Mouse (Mus musculus): Measurements from ENCODE around the gene Fbxl5.

Fbxl5 gene

DNA sequence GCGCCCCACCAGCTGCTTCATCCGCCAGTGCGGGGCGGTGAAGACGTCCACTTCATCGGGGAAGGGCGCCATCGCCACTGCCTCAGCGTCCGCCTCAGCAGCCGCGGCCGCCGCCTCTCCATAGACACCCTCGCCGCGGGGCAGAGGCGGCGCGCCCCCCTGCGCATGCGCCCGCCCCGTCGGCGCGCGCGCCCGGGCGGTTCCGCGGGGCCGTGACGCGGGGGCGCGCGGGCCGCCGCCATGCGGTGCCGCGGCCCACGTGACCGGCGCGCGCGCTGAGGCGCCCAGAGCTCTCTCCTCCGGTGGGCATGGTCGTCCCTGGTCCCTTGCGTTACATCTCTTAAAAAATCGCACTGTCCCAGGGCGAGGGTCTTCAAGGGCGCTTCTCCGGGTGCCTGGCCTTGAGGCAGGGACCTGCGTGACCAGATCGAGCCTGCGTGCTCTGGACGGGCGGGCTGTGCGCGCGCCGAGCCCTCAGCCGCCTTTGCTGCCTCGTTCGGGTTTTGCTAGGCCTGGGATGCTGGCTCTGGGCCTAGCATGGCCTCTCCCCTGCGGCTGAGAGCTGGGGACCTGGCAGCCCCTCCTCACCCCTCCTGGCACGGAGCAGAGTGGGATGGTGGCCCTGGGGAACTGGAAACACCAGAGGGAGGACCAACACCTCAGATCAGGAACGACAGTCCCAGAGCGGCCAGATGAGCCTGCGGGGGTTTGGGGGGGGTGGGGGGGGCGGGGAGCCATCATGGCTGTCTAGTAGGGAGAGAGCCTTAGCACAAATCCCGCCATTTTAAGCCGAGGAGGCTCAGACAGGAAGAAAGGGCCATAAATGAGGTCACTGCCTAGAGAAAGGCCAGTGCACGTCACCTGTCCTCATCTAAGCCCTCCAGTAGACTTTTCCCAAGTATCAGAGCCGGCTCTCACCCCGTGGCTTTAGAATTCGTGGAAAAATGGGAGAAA, 39.2 kb downstream of the Fbxl5 start:
- peak; percentile 72 for DNase-seq (ENCODE audit: low read depth)

DNA sequence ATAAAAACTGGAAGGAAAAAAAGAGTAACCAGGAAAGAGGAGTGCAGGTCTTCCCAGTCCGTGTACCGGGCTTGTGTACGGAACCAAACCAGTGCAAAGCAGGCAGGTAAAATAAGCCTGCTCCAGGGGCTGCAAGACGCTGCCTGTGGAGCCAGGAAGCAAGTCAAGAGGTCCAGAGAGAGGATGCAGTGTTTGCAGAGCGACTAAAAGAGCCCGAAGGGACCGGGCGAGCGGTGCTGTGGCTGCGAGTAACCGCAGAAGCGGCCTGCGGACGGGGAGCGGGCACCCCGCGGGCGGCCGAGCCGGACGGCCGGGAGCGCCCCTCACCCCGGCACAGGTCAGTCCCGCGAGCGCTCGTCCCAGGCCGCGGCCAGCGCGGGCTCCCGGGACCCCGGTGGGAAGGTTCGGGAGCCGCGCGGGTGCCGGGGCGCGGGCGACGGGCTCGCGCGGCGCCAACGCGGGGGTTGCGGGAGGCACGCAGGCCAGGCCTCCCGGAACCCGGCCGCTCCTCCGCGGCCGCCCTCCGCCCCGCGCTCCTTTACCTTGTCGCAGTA, 39.9 kb downstream of the Fbxl5 start:
- peak; percentile 44 for DNase-seq (ENCODE audit: low read depth)

DNA sequence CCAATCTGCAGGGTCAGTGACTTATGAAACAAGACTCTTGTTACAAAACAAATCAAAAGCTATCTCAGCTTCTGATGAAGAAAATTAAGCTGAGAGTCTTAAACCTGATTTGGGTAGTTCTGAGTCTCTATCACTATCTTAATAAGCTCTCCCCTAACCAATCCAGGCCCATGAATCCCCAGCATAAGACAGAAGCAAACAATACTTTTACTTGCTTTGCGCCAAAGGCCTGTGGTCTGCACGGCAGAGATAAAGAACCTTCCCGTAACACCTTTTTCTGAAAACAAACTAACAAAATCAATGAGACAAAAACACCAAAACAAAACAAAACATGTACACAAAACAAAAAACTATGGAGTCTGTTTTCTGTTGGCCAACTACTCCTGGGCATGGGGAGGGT, 42.9 kb downstream of the Fbxl5 start:
- DNase-seq (ENCODE audit: low read depth): no peak

DNA sequence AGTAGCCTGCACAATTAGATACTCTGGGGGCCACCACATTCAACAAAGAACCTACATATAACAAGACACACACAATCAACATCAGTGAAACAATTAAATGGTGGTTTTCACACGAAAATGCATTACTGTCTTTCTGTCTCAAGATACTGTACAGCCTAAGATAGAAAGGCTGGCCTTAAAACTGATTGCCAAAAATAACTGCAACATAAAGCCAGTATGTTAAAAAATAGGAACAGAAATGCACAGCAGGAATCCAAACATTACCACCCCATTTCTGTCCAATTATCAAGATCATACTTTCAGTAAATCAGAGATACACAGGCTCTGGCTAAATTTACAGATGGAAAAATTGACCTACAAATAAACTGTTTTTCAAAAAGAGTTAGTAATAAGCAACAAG, 44.4 kb downstream of the Fbxl5 start:
- DNase-seq (ENCODE audit: low read depth): no peak

DNA sequence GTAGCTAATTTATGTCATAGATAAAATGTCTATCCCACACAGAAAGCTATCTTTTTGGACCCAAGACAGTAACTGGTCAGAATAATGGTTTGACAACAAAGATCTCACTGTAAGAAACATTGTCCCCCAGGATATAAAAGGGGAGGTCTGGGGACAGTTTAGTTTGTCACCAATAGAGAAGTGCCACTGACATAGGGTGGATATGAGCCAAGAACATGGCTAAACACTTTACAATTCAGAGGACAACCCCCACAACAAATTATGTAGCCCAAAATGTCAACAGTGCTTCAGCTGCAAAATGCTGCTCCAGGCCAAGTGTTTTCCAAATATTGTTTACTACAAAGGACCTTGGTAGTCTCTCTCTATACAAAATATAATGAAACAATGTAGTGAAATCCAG, 45.0 kb downstream of the Fbxl5 start:
- DNase-seq (ENCODE audit: low read depth): no peak

DNA sequence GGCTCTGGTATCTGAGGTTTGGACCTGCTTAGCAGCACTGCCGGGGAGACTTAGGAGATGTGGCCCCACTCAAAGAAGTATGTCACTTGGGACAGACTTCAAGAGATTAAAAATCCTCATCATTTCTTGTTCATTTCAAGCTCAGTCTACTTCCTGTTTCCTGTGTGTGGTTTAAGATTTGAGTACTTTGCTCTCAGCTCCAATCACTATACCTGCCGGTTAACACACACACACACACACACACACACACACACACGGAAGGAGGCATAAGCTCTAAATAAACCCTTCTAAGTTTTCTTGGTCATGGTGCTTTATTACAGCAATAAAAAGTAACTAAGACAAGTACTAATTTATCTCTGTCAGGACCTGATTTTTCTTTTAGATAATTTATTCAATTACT, 49.9 kb downstream of the Fbxl5 start:
- DNase-seq (ENCODE audit: low read depth): peak; percentile 43

DNA sequence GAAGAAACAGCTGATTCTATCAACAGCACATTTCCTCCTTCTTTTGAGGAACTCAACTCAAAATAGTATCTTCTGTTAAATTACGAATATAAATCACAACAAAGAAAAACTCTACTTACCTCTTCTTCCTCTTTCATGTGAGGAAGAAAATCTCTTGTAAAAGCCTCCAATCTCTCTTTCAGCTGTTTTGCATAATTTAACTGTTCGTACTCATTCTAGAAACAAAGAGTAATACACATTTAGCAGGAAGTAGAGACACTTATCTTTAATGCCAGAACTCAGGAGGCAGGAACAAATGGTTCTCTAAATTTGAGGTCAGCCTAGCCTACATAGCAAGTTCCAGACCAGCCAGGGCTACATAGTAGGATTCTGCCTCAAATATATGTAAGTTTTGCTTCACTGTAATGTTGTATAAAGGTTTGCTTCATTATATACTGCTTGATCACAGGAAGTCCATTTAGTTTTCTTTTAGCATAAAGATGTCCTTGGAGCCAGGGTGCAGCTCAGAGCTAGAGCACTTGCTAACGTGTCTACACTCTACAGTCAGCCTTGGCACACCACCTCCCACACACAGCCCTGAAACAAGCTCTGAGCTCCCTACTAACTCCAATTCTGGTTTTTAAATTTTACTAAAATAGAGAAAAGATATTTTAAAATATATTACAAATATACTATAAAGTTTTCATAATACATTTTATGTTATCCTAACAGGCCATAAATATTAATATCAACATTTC, 50.7 kb downstream of the Fbxl5 start:
- peak; percentile 63 for DNase-seq (ENCODE audit: low read depth)

DNA sequence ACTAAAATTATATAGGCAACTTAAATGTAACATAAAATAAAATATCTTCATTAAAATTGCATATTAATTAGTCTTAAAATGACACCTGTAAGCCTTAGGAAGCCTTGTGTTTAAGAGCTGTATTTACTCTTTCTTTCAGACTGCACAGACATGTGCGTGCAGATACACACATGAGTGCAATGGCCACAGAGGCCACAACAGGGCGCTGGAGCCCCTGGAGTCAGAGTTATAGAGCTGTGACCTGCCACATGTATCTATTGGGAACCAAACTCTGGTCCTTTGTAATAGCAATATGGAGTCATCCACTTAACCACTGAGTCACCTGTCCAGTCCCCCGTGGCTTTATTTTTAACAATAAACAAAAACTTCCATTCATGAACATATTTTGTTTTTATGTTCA, 72.3 kb downstream of the Fbxl5 start:
- DNase-seq (ENCODE audit: low read depth): peak; percentile 42

DNA sequence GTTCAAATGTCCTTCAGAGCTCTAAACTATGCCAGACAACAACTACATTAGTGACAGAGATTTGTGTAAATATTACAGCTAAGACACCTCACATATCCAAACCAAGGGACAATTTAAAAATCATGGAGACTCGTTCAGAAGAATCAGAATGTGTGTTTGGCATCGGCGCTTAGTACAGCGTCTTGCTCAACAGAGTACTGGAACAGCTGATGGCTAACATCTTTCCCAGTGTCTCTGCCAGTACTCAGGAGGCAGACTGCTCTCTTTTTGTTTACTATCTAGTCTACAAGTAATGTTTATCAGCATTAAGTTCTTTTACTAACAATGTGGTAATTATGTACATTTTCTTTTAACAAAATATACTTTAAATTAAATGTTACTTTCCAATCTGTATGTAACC, 73.4 kb downstream of the Fbxl5 start:
- no peak for DNase-seq (ENCODE audit: low read depth)

DNA sequence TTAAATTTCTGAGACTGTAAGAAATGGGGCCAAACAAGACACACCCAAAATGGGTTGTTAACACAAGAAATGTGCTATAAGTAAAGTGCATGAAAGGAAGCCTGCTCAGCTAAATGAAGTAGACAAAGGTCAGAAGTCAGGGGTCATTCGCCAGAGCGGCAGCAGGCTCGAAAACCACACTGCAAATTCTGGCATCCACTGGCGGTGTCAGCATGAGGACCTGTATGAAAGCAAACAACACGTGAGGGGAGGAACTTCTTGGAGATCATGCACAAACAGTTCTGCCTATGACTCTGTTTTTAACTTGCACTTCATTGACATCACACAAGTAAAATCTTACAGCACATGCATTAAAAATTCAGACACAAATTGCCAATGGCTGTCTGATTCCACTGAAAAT, 76.3 kb downstream of the Fbxl5 start:
- peak; percentile 11 for DNase-seq (ENCODE audit: low read depth)

DNA sequence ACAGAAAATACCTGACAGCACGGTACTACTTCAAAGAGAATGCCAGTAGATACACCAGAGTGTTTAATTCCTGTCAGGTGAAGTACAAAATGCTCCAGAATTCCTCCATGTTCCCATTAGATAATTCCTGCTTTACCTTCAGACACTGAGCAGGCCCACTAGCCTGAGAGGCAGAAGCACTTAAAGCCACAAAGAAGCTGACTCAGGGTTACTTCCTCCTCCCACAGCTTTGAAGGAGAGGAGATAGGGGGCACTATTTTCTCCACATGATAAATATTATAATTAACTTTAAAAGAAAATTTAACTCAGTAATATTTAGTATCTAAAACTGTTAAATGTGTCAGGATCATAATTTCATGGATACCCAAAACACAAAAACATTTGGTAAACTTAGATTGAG, 77.3 kb downstream of the Fbxl5 start:
- peak; percentile 49 for DNase-seq (ENCODE audit: low read depth)

DNA sequence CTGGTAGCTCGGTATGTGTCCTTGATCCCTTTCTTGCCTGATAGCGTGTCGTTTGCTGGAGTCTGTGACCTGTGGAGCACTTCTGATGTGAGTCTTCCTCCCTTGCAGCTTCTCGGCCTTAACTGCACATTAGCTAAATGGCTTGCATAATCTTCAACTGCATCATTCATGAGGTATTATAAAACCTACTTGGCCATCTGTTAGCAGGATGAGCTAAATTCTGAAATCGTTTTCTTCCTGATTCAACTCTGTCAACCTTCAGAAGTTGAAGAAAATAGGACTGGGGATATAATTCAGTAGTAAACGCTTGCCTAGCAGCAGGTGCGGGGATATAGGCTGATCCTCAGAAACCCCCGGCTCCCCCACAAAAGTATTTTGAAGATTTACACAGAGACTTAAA, 89.1 kb downstream of the Fbxl5 start:
- DNase-seq (ENCODE audit: low read depth): no peak

DNA sequence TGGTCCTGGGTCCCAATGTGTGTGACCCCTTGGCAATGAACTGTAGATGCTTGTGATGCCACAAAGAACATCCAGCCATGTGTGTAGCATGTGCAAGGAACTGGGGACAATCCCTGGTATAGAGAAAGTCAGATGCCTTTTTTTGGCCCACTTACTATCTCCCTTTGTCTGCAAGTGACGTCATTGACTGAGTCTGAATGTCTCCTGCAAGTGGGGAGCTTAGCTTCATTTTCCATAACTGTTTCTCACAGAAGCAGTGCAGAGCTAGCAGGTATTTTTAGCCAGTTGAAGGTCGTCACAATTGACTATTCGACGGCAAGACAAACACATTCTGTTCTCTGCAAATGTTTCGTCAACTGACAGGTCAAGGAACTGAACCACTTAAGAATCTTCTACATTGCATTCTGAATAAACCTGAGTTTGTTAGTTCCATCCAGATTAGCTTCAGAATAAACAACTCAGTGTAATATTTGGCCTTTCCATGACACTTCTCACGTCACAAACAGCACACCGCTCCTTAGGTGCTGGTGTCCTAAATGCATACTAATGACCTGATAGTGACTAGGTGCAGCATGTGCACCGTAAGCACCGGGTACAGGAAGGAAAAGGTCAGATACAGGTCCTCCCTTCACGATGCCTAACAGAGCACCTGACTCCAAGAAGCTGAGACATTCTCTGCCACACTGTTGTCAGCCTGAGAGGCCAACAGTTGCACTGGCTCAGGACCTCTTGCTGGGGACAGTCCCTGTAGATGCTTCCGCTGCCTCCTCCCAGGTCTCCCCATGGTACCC, 92.9 kb downstream of the Fbxl5 start:
- no peak for DNase-seq (ENCODE audit: low read depth)

DNA sequence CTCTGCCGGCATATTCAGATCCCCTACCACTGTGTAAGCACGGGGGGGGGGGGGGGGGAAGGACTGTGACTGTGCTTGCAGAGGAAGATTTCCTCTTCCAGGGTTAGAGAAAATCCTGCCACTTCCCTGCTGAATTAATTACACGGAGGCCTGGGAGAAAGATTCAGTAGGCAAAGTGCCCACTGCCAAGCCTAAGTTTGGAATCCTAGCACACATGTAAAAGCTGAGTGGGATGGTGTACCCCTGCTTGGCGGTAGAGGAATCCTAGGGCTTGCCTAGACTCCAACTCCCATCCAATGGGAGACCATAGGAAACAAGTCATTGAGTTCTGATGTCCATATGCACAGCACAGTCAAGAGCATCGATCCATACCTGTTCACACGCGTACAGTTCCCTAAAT, 97.6 kb downstream of the Fbxl5 start:
- DNase-seq (ENCODE audit: low read depth): no peak

DNA sequence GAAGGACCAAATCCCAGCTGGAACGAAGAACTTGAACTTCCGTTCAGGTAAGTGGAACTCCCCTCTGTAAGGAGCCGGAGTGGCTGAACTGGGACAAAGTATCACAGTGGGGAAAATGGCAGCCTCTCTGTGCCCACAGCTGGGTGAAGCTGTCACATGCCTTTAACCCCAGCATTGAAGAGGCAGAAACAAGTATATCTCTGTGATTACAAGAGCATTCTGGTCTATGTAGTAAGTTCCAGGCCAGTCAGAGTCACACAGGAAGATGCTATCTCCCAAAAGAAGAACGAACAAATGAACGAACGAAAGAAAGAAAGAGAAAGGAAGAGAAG, 99.0 kb downstream of the Fbxl5 start:
- no peak for DNase-seq (ENCODE audit: low read depth)

DNA sequence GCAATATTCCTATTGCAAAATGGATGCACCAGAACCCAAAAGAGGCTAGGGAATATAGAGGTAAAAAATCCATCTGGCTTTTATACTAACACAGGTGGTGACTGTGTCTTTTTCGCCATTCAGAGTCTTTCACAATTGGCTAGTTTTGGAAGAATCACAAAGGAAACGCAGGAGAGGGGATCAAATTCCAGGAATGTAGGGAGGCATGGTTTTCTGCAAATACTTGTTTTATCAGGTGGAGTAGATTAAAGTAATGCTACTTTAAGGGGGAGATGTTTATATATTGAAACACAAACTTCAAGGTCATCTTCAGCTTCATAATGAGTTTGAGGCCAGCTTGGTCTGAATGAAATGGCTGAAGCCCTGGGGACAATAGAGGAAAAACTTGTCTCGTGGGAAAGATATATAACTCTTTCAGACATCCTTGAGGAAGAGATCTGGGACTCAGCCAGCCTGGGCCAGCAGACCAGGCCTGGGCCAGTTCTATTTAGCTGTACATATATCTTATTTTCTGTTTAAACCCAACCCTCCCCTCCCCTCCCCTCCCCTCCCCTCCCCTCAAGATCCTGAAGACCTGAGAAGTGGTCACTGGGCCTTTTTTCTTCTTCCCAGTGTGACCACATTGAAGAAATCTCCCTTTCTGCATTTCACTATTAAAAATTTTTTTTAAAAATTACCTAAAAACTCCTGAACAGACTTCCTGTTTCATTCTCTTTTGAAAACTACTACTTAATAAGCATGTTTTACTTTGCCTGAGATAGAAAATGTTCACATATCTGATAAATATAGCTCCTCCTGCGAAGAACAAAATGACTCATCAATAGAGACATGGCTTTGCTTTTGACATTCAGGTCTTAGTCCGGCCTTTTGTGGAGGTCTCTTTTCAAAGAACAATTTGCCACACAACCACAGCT, 99.6 kb downstream of the Fbxl5 start:
- no peak for DNase-seq (ENCODE audit: low read depth)

DNA sequence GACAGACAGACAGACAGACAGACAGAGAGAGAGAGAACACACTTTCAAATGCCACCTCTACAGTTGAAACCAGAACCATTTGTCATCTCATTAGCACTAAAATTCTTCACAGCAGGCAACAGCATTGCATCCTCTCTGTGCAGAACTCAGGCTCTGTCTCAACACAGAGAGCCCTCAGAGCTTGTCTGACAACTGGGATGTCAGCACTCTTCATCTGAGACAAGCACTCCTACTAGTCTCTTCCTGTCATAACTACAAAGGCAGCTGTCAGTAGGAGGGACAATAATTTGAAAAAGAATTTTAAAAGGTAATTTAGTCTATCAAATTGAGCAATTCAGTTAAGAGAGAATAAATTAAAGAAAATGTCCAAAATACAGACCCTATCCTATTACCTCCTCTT, 122.2 kb downstream of the Fbxl5 start:
- no peak for DNase-seq (ENCODE audit: low read depth)

DNA sequence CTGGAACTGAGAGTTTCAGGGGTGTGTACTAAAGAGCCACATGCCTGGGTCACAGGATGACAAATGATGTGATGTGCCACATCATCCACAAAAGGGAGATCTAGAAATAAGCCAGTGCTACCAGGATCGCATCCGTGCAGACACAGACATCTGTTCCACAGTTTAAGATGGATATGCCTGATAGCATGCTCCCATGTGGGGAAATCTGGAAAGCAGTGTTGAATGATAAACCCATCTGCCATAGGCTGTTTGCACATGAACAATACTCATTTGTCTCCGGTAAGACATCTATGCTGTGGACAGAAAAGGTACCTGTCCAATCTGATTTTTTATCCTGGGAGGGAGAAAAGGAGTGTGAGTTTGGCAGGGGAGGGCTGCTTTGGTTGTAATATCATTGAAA, 124.3 kb downstream of the Fbxl5 start:
- no peak for DNase-seq (ENCODE audit: low read depth)
